Mouse (Mus musculus) cerebellum, postnatal 4 days (tissue): ENCODE results near the gene Twist1.

Experiments
- DNase-seq, 2 experiments: peaks; one replicate each; pipeline ENCODE4 v3.0.0; 2022; ENCODE audit warnings: low spot score in 2 of 2, mixed read lengths in 1 of 2

The Twist1 gene

DNA sequence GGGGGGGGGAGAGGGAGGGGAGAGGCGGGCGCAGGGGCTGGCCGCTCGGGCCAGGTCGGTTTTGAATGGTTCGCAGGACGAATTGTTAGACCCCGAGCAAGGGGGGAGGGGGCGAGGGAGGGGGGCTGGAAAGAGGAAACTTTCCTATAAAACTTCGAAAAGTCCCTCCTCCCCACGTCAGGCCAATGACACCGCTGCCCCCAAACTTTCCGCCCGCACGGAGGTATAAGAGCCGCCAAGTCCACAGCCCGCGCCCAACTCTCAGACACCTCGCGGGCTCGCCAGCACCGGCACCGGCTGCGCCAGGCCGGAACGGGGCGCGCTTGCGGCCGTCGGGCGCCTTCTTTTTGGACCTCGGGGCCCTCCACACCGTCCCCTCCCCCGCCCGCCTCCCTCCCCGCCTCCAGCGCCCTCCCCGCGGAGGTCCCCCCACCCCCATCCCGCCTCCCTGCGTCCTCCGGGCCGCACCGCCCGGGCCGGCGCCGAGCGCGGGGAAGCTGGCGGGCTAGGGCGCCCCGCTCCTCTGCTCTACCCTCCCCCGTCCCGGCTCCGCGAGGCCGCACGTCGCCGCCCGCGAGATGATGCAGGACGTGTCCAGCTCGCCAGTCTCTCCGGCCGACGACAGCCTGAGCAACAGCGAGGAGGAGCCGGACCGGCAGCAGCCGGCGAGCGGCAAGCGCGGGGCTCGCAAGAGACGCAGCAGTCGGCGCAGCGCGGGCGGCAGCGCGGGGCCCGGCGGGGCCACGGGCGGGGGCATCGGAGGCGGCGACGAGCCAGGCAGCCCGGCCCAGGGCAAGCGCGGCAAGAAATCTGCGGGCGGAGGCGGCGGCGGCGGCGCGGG lies at the start of gene Twist1:
Gene Twist1, plus strand, starts transcription at position 272 of the 841 bp plus-strand sequence.
- DNase-seq = no peak

- DNase-seq = no peak
Observed at GRCm38 (mm10) chr12:33926751-33927150, 30.7 kb upstream of the Twist1 start.

GRCm38 (mm10) chr12:33927334-33928098 lies 30.0 kb upstream of the Twist1 start:
- no peak for DNase-seq

GRCm38 (mm10) chr12:33928331-33929192 lies 28.9 kb upstream of the Twist1 start, which contains the start of gene Ferd3l:
Ferd3l (plus strand) TSS chr12:33928425.
- no peak for DNase-seq

- DNase-seq = no peak
Observed at GRCm38 (mm10) chr12:33952843-33953242, 4.6 kb upstream of the Twist1 start.

- DNase-seq = no peak
Observed at GRCm38 (mm10) chr12:33954931-33955565, 2.4 kb upstream of the Twist1 start.

DNA sequence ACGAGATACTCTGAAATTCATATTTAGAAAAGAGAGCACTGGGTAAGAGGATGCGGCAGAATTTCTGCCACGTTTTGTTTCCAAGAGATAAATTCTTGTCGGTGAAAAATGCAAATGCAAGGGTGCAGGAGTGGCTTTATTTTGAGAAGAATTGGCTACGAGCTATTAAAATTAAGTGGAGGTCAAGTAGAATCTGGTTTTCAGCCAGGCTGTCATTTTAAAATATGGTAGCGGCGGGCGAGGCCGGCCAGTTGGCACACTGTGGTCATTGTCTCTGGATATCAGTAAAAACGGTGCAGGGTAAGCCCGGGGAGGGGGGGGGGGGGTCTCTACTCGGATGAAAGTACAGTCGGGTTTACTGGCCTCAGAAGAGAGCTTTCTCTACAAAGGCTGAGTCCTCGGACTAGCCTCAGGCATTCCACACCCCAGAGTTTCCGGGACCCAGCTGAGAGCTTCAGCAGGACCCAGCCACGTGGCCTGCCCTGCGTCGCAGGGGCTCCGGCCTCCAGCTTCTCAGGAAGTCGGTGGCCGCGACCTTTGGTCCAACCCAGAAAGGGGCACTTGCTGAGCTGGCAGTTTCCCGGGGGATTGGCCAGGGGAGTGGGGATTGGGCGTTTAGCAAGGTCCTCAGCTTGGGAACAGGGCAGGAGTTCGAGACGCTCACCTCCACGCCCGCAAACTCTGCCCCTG lies 1.7 kb upstream of the Twist1 start:
- no peak for DNase-seq

DNA sequence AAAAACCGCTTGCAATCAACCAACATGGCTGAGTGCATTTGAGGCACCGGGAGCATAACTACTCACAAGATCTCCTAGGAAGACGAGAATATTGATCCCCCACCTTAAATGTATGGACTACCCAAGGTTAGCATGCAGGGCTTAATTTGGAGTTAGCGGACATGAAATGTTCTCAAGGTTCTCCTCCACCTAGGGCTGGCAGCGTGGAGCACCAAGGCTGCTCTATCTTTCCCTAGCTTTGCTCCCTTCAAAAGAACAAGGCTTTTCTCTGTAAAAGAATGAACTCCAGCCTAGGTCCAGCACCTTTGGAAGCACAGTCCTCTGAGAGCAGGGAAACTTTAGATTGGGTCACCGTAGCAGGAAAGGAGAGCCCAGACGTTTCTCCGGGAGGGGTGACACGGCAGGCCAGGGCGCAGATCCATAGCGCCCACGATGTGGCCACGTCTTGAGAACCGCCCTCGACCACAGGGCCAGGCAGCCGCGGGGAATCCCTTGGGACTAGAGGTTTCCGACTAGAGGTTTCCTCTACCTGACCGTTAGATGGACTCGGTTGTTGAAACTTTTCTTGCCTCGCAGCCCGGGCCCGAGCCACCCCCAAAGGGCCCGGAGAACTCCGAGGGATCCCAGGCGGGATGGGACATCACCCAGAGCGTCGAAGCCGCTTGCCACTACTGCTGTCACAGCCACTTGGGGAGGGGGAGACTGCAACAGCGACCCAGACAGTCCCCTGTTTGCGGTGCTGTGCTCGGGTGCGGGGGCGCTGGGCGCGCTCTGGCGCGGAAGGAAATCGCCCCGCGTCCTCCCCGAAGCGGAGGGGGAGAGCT lies 683 bp upstream of the Twist1 start:
- DNase-seq = no peak

DNA sequence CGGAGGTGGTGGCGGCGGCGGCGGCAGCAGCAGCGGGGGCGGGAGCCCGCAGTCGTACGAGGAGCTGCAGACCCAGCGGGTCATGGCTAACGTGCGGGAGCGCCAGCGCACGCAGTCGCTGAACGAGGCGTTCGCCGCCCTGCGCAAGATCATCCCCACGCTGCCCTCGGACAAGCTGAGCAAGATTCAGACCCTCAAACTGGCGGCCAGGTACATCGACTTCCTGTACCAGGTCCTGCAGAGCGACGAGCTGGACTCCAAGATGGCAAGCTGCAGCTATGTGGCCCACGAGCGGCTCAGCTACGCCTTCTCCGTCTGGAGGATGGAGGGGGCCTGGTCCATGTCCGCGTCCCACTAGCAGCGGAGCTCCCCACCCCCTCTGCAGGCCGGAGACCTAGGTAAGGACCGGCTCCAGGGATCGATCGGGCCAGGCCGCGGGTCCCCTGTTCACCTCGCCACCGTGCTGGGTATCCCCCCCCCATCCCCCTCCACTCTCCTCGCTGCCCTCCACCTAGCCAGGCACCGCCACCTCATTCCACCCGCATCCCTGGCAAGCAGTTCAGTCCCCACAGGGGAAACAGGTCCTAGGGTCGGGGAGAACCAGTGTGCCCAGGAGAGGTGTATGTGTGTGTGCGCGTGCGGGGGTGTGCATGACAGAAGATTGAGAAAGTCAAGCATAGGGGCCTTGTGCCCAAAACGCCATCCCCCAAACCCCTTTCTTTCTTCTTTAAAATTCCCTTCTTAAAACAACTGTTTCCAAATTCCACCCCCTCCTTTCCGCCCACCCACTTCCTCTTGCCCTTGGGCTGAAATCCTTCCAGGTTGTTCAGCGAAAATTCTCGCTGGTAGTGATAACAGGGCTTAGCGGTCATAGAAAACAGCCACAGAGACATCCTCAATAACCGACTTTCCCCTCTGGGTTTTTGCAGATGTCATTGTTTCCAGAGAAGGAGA lies 1.0 kb downstream of the Twist1 start:
- no peak for DNase-seq

- DNase-seq = no peak
Observed at GRCm38 (mm10) chr12:33959206-33959605, 1.7 kb downstream of the Twist1 start.

- DNase-seq = no peak
Observed at GRCm38 (mm10) chr12:33959846-33960245, 2.4 kb downstream of the Twist1 start.

DNA sequence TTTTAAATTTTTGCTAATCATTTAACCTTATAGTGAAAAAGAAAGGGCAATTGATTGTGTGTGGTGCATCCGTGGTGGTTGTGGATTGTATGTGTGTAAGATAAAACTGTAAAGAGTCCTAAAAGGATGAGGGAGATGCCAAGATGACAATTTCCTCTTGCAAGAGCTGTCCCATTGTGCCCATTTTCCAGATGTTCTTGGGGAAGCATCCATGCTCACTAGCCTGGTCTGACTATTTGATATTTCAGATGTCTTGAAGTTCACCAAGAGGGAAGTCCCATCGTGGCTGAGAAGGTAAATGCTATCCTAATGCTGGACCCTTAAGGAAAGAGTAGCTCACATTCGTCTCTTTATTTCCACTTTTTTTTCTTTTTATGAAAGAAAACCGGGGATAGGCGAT lies 3.5 kb downstream of the Twist1 start:
- DNase-seq = no peak

DNA sequence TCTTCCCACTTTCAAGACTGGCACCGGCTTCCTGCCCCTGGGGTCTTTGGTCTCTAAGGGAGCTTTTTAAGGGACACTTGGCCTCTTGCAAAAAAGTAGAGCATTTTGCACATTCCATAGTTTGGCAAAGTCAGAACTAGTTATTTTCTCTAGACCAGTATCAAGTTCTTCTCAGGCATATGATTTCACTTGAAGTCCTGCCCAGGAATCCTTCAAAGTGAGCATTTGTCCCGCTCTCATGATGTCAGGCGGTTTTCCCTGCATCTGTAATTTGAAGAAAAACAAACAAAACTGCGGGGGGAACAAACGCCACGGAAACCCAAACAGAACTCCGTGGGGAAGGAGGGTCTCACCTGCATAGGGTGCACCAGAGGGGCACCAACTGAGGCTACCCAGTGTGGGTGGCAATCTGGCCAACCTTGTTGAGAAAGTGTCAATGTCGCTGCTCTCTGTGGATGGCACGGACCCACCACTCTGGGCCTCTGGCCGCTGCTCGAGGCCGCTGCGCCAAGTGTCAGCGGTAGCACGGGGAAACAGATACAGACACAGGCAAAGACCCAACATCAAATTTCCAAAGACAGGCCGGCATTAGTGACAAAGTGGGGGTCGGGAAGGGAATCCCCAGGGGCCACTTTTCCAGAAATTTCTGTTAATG lies 4.8 kb downstream of the Twist1 start:
- no peak for DNase-seq

DNA sequence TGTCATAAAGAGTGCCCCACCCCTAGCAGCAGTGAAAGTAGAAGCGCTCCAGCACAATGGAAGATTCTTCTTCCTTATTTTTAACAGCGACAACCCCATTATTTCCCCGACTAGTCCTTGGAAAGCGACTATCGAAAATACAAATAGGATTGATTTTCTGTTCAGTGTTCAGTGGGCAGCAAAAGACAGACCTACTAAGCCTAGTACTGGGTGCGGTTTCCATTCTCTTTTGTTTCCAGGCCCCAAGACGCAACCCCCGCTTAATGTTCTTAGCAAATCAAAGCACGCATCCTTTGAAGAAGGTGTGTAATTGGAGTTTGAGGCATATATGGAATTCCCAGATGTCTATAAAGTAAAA lies 5.3 kb downstream of the Twist1 start:
- no peak for DNase-seq

GRCm38 (mm10) chr12:33963671-33964369 lies 6.3 kb downstream of the Twist1 start:
- no peak for DNase-seq

- DNase-seq = no peak
Observed at GRCm38 (mm10) chr12:33964427-33964826, 7.0 kb downstream of the Twist1 start.

DNA sequence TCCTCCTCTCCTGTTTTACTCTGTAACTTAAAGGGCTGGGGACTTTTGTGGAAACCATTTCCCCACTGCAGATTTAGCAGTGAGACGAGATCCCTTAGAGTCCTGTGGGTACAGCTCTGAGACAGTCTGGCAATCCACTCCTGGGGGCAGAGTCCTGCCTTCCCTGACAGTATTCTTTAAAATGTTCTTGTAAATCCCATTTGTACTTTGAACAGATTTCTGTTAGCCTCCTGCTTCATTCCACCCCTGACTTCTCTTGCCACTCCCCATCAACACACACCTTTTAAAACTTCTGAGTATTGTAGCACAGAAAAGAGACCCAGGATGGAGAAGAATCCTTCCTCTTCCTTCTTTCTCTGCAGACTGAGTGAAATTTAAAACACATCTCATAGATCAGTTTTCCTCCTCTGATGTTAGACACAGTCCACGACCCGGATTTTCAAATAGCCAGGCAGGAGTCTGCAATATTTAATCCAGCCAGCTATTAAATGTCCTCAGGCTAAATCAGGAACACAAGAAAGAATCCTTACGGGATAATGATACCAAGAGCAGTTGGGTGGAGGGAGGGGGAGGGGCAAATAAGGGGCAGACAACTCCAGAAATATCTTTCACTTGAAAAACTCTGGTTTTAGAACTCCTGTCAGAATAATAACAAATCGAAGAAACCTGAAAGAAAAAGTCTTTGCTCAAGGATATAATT lies 8.3 kb downstream of the Twist1 start:
- DNase-seq = no peak
